Mouse (Mus musculus): ENCODE data around the gene 1700029H14Rik.

- no peak for TF ChIP-seq POLR2A (IDR thresholded peaks at IDR 0.05; ENCODE audit: insufficient read depth, low read depth, low read length)
- TF ChIP-seq CTCF (IDR thresholded peaks at IDR 0.05; ENCODE audit: insufficient read depth, low read depth, low read length): no peak
Measured at GRCm38 (mm10) chr8:13537102-13537501, 25.2 kb downstream of the 1700029H14Rik start.
